Mouse (Mus musculus) brain, adult 2 months (tissue): ENCODE measurements around the gene Wdr18.

Experiments
- DNase-seq: peaks from one replicate; pipeline ENCODE4 v3.0.0; 2011; ENCODE audit warnings: low read depth, low spot score

Wdr18 gene

GRCm38 (mm10) chr10:79959847-79960601 lies at the start of gene Wdr18:
Wdr18 (plus strand) TSS chr10:79960152.
- DNase-seq = peak; percentile 100

GRCm38 (mm10) chr10:79910556-79910955 lies 49.4 kb upstream of the Wdr18 start, which contains the start of gene Gm26602:
Gm26602 (plus strand) TSS chr10:79910856.
- DNase-seq = no peak

- DNase-seq = no peak
Observed at GRCm38 (mm10) chr10:79912412-79912811, 47.5 kb upstream of the Wdr18 start.

GRCm38 (mm10) chr10:79914131-79914947 lies 45.6 kb upstream of the Wdr18 start:
- DNase-seq = no peak

GRCm38 (mm10) chr10:79914948-79915596 lies 44.9 kb upstream of the Wdr18 start:
- no peak for DNase-seq

GRCm38 (mm10) chr10:79916081-79916480 lies 43.9 kb upstream of the Wdr18 start:
- peak; percentile 53 for DNase-seq

- peak; percentile 89 for DNase-seq
Observed at GRCm38 (mm10) chr10:79916808-79917531, 43.0 kb upstream of the Wdr18 start, which contains the start of gene Kiss1r. Kiss1r (plus strand) TSS chr10:79916971.

GRCm38 (mm10) chr10:79917532-79918100 lies 42.3 kb upstream of the Wdr18 start:
- no peak for DNase-seq

GRCm38 (mm10) chr10:79918231-79919078 lies 41.5 kb upstream of the Wdr18 start:
- peak; percentile 77 for DNase-seq

- DNase-seq = no peak
Observed at GRCm38 (mm10) chr10:79919251-79919849, 40.6 kb upstream of the Wdr18 start.

- no peak for DNase-seq
Observed at GRCm38 (mm10) chr10:79920056-79920890, 39.7 kb upstream of the Wdr18 start.

- DNase-seq = peak; percentile 50
Observed at GRCm38 (mm10) chr10:79920958-79921535, 38.9 kb upstream of the Wdr18 start, which contains the start of gene R3hdm4. R3hdm4 (minus strand) TSS chr10:79921208.

GRCm38 (mm10) chr10:79921572-79921971 lies 38.4 kb upstream of the Wdr18 start:
- no peak for DNase-seq

- peak; percentile 94 for DNase-seq
Observed at GRCm38 (mm10) chr10:79924998-79925784, 34.8 kb upstream of the Wdr18 start.

- no peak for DNase-seq
Observed at GRCm38 (mm10) chr10:79925785-79926490, 34.0 kb upstream of the Wdr18 start.

GRCm38 (mm10) chr10:79926491-79927323 lies 33.2 kb upstream of the Wdr18 start, which contains the start of gene Arid3a:
Arid3a (plus strand) TSS chr10:79927043.
- DNase-seq = peak; percentile 96
